Mouse (Mus musculus): ENCODE measurements around the gene Rpa3. TPM values are rescaled to one million over a fixed set of nuclear protein-coding genes. Genes with fewer than 3 reads are reported as not detected.

Gene Rpa3
- polyA plus RNA-seq, 2 experiments from 2014 or later = 81.7 to 86.6 TPM

- peak; percentile 93 for ATAC-seq
Observed at GRCm38 (mm10) chr6:8209047-8209865, 49.7 kb downstream of the Rpa3 start, which contains the start of gene Mios. Gene Mios (plus strand): TSS chr6:8209222.

Other genes with a start within 250 kb of the Rpa3 start
- gene Col28a1, start 66.6 kb downstream of the Rpa3 start, polyA plus RNA-seq (2017; shearing (Covaris generic)) = not detected
- gene Mios, start 50.0 kb downstream of the Rpa3 start, polyA plus RNA-seq (2017; shearing (Covaris generic)) = 10 to 100 TPM; 10.6 to 12.7 TPM
- 10 to 100 TPM; 10.3 to 12.0 TPM for gene Umad1, start 115 bp upstream of the Rpa3 start, polyA plus RNA-seq (2017; shearing (Covaris generic))
- 10 to 100 TPM; 42.6 to 44.3 TPM for gene Gm45062, start 277 bp upstream of the Rpa3 start, polyA plus RNA-seq (2017; shearing (Covaris generic))

All from activated CD4-positive, CD25-positive, alpha-beta regulatory T cell, adult 4 months (primary cell).